Mouse (Mus musculus) liver, adult 2 months (tissue): ENCODE measurements around the gene Zfp64. TPM values are rescaled to one million over a fixed set of nuclear protein-coding genes. Genes with fewer than 3 reads are reported as not detected.
"Not testable (repeated sequence)": the region's sequence is repeated elsewhere in the genome, so short reads cannot be mapped to it uniquely, and the experiment has no call there.

Experiments used
- DNase-seq: peaks from one replicate; pipeline ENCODE4 v3.0.0-alpha.2; 2011; ENCODE audit warnings: low read depth, low spot score; ENCODE audit errors: extremely low read depth
- H3K27ac ChIP-seq: fragments of 200-500 bp; replicated peaks from 2 replicates; pipeline ENCODE4 v1.5.1; 2012; ENCODE audit warnings: low read depth, mild to moderate bottlenecking, control low read depth, inconsistent platforms, low read length; ENCODE audit not compliant: insufficient read depth
- H3K27me3 ChIP-seq: fragments of 200-500 bp; 2 replicates; pipeline ENCODE4 v1.6.1; 2012; ENCODE audit warnings: mild to moderate bottlenecking, moderate library complexity, low read length, inconsistent platforms; ENCODE audit not compliant: control insufficient read depth, insufficient read depth
- H3K36me3 ChIP-seq: fragments of 200-500 bp; 2 replicates; pipeline ENCODE4 v1.6.1; 2012; ENCODE audit warnings: low read length, inconsistent platforms; ENCODE audit not compliant: control insufficient read depth, insufficient read depth
- H3K4me1 ChIP-seq: fragments of 200-500 bp; 2 replicates; pipeline ENCODE4 v1.6.1; 2011; ENCODE audit warnings: low read length; ENCODE audit not compliant: control insufficient read depth, insufficient read depth
- H3K4me3 ChIP-seq: fragments of 200-500 bp; 2 replicates; pipeline ENCODE4 v1.5.1; 2011; ENCODE audit warnings: low read depth, mild to moderate bottlenecking, control low read depth, low read length, moderate library complexity; ENCODE audit not compliant: insufficient read depth
- H3K79me2 ChIP-seq: fragments of 200-500 bp; 2 replicates; pipeline ENCODE4 v1.6.1; 2012; ENCODE audit warnings: inconsistent platforms, mild to moderate bottlenecking, low read length, moderate library complexity; ENCODE audit not compliant: control insufficient read depth, insufficient read depth
- H3K9ac ChIP-seq: fragments of 200-500 bp; 2 replicates; pipeline ENCODE4 v1.6.1; 2012; ENCODE audit warnings: low read depth, mild to moderate bottlenecking, control low read depth, inconsistent platforms, low read length
- CTCF ChIP-seq: fragments of 200-500 bp; IDR thresholded peaks from 2 replicates; pipeline ENCODE4 v1.5.1; 2011; ENCODE audit warnings: low read depth, low read length, control low read depth
- POLR2A ChIP-seq: fragments of 200-500 bp; IDR thresholded peaks from 2 replicates; pipeline ENCODE4 v1.6.1; 2011; ENCODE audit warnings: low read length, control low read depth; ENCODE audit not compliant: insufficient read depth; ENCODE audit errors: extremely low read depth
- WGBS: fragments of 180-500 bp; shearing (Covaris S2); methylation state at CpG from one replicate; pipeline ENCODE4 v1.1.7; 2018; 5-methylcytosine and 5-hydroxymethylcytosine counted together
- polyA plus RNA-seq: library from polyadenylated mRNA; depleted of rRNA; stranded (reverse); fragments of >200 nt; gene quantifications from 2 replicates; pipeline ENCODE4 v1.2.3, GENCODE M21; 2012
- total RNA-seq: library from RNA; depleted of rRNA; stranded (reverse); fragments of >200 nt; gene quantifications from 2 replicates; pipeline ENCODE4 v1.2.3, GENCODE M21; 2014

Gene Zfp64
- total and polyA plus RNA-seq, 2 experiments, result 5.6 to 14.3 TPM

DNA sequence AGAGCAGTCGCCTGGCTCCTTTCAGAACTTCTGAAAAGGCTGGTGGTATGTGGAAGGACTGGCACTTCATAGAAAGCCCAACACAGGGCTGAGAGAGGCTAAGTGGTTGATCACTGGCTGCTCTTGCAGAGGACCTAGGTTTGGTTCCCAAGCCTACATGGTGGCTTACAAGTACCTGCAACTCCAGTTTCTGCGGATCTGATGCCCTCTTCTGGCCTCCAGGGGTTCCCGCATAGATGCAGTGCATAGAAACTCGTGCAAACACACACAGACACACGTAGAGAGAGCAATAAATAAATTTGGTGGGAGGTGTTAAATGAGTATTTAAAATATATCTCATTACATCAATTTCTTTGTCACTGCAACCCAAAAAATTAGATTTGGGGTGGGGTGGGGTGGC, 90.5 kb downstream of the Zfp64 start:
- Histone ChIP-seq H3K4me1 (no peaks in the 10 kb centered on the region), H3K27ac (no peak overlapping the region), H3K27me3 (no peaks in the 10 kb centered on the region), H3K9ac (no peak overlapping the region), H3K36me3 (no peaks in the 10 kb centered on the region), H3K4me3 (no peak overlapping the region), H3K79me2 (no peaks in the 10 kb centered on the region)
- TF ChIP-seq CTCF (no peak), POLR2A (no peak)
- DNase-seq, result no peak
- WGBS, result 84% methylated on average over 5 of the region's 5 CpGs

GRCm38 (mm10) chr2:168862694-168863093, 92.7 kb downstream of the Zfp64 start:
- H3K27ac ChIP-seq, result no peak overlapping the region
- H3K79me2 ChIP-seq, result no peaks in the 10 kb centered on the region
- TF ChIP-seq CTCF (no peak), POLR2A (no peak)
- H3K4me3 ChIP-seq, result no peak overlapping the region
- no peaks in the 10 kb centered on the region for H3K27me3 ChIP-seq
- no peak for DNase-seq
- H3K36me3 ChIP-seq, result no peaks in the 10 kb centered on the region
- H3K9ac ChIP-seq, result no peak overlapping the region
- 76% methylated on average over 4 of the region's 4 CpGs for WGBS
- H3K4me1 ChIP-seq, result no peaks in the 10 kb centered on the region

DNA sequence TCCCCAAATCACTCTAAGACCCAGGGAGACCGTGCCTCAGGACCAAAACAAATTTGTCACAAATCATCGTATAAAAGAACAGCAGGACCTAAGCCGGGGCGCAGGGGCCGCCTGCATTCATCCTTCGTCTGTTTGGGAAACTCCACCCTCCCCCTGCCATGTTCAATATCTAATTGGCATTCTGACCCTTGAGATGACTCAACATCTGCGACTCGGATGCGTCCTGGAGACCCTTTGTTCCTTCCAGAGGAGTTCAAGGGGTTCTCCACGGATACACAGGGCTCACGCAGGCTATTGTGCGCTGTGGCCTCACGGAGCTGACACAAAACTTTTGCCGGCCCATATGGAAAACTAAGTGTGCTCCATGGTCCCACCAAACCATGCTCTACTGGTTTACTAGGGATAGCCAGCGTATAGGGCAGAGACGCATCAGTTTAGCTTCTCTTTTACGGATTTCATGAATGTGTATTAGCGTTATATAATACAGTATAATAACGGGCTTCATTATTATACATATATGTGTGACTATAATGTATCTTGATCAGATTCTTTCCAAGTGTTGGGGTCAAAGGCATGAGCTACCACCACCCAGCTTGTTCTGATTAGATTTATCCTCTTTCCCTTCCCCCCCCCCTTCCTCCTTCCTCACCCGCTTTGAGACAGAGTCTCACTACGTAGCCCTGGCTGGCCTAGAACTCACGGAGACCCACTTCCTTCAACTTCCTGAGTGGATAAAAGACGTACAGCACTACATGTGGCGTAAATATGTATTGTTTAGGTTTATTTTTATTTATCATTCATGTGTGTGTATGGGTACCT, 94.3 kb downstream of the Zfp64 start:
- Histone ChIP-seq H3K4me3 (no peak overlapping the region), H3K27ac (no peak overlapping the region), H3K4me1 (no peaks in the 10 kb centered on the region), H3K27me3 (no peaks in the 10 kb centered on the region), H3K36me3 (no peaks in the 10 kb centered on the region), H3K9ac (no peak overlapping the region), H3K79me2 (no peaks in the 10 kb centered on the region)
- 82% methylated on average over 24 of the region's 24 CpGs for WGBS
- no peak for DNase-seq
- TF ChIP-seq CTCF, result no peak
- TF ChIP-seq POLR2A, result no peak

- no peak for DNase-seq
- Histone ChIP-seq H3K4me3 (no peak overlapping the region), H3K36me3 (no peaks in the 10 kb centered on the region), H3K9ac (no peak overlapping the region), H3K27me3 (no peaks in the 10 kb centered on the region), H3K4me1 (no peaks in the 10 kb centered on the region), H3K79me2 (no peaks in the 10 kb centered on the region), H3K27ac (no peak overlapping the region)
- no peak for TF ChIP-seq CTCF
- TF ChIP-seq POLR2A, result no peak
- 66% methylated on average over 16 of the region's 16 CpGs for WGBS
Observed at GRCm38 (mm10) chr2:168860032-168860691, 95.2 kb downstream of the Zfp64 start.

GRCm38 (mm10) chr2:168856638-168857037, 98.7 kb downstream of the Zfp64 start:
- TF ChIP-seq POLR2A (no peak), CTCF (no peak)
- DNase-seq, result no peak
- 64% methylated on average over 7 of the region's 7 CpGs for WGBS

DNA sequence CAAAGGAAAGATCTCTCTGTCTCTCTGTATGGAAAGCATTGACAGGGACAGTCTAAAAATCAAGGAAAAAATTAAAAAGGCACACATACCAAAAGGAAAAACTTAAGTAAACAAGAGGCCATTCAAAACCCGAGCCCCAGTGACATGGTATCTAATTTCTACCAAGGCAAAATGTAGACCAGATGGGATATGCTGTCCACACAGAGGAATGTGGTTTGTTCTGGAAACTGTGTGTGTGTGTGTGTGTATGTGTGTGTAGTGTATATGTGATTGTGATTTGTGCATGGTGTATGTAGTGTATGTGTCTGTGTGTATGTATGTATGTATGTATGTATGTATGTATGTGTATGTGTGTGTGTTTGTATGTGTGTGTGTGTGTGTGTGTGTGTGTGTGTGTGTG, 100.6 kb downstream of the Zfp64 start:
- no peaks in the 10 kb centered on the region for H3K4me1 ChIP-seq
- TF ChIP-seq CTCF, result no peak
- TF ChIP-seq POLR2A, result no peak
- 75% methylated on average over 1 of the region's 1 CpGs for WGBS
- no peak for DNase-seq
- no peaks in the 10 kb centered on the region for H3K36me3 ChIP-seq
- H3K4me3 ChIP-seq, result no peak overlapping the region
- H3K79me2 ChIP-seq, result no peaks in the 10 kb centered on the region
- no peak overlapping the region for H3K9ac ChIP-seq
- H3K27me3 ChIP-seq, result no peaks in the 10 kb centered on the region
- no peak overlapping the region for H3K27ac ChIP-seq

More at GRCm38 (mm10) chr2:168856638-168857037, 98.7 kb downstream of the Zfp64 start:
- H3K36me3 ChIP-seq, result no peaks in the 10 kb centered on the region
- H3K79me2 ChIP-seq, result no peaks in the 10 kb centered on the region
- H3K9ac ChIP-seq, result no peak overlapping the region
- no peaks in the 10 kb centered on the region for H3K27me3 ChIP-seq
- no peak overlapping the region for H3K27ac ChIP-seq
- no peaks in the 10 kb centered on the region for H3K4me1 ChIP-seq
- H3K4me3 ChIP-seq, result no peak overlapping the region

GRCm38 (mm10) chr2:168853869-168854268, 101.5 kb downstream of the Zfp64 start:
- H3K4me1 ChIP-seq, DNase-seq, H3K27ac ChIP-seq, H3K4me3 ChIP-seq, H3K79me2 ChIP-seq, H3K27me3 ChIP-seq, H3K9ac ChIP-seq, H3K36me3 ChIP-seq: not testable (repeated sequence)
- 90% methylated on average over 13 of the region's 13 CpGs for WGBS
